Mouse (Mus musculus) frontal cortex, postnatal 14 days (tissue): ENCODE data around the gene Arf3.
"Not testable (repeated sequence)": the region's sequence is repeated elsewhere in the genome, so short reads cannot be mapped to it uniquely, and the experiment has no call there.

Source experiments
- DNase-seq, 2 experiments: peaks; one replicate each; pipeline ENCODE4 v3.0.0; 2022; ENCODE audit warnings: low spot score in 2 of 2

Gene Arf3

GRCm38 (mm10) chr15:98762670-98763529 lies at the start of gene Arf3:
Gene Arf3, minus strand, starts transcription at chr15:98763214.
- DNase-seq, result peak; percentile 93 to 96

- DNase-seq, result not testable (repeated sequence)
Observed at GRCm38 (mm10) chr15:98810212-98810611, 47.2 kb upstream of the Arf3 start.

GRCm38 (mm10) chr15:98809390-98809789 lies 46.4 kb upstream of the Arf3 start, which contains the start of gene Ddn:
Gene Ddn, minus strand, starts transcription at chr15:98809490.
- no peak for DNase-seq

- DNase-seq, result peak; percentile 76 to 84
Observed at GRCm38 (mm10) chr15:98808651-98809134, 45.7 kb upstream of the Arf3 start.

- peak; percentile 72 to 80 for DNase-seq
Observed at GRCm38 (mm10) chr15:98807895-98808650, 45.1 kb upstream of the Arf3 start.

GRCm38 (mm10) chr15:98806809-98807770 lies 44.1 kb upstream of the Arf3 start:
- no peak for DNase-seq

GRCm38 (mm10) chr15:98806071-98806808 lies 43.2 kb upstream of the Arf3 start:
- DNase-seq, result no peak

GRCm38 (mm10) chr15:98805324-98806040 lies 42.5 kb upstream of the Arf3 start:
- peak in 1 of 2 experiments; percentile 73 for DNase-seq

- DNase-seq, result peak; percentile 78 to 91
Observed at GRCm38 (mm10) chr15:98804054-98804453, 41.0 kb upstream of the Arf3 start.

- DNase-seq, result no peak
Observed at GRCm38 (mm10) chr15:98802926-98803325, 39.9 kb upstream of the Arf3 start.

- peak in 1 of 2 experiments; percentile 79 for DNase-seq
Observed at GRCm38 (mm10) chr15:98799396-98799795, 36.4 kb upstream of the Arf3 start.

- no peak for DNase-seq
Observed at GRCm38 (mm10) chr15:98798903-98799302, 35.9 kb upstream of the Arf3 start.

- DNase-seq, result no peak
Observed at GRCm38 (mm10) chr15:98797835-98798492, 35.0 kb upstream of the Arf3 start.

- no peak for DNase-seq
Observed at GRCm38 (mm10) chr15:98796803-98797595, 34.0 kb upstream of the Arf3 start.

GRCm38 (mm10) chr15:98793141-98793698 lies 30.2 kb upstream of the Arf3 start:
- DNase-seq, result no peak

- no peak for DNase-seq
Observed at GRCm38 (mm10) chr15:98792233-98793020, 29.4 kb upstream of the Arf3 start.

GRCm38 (mm10) chr15:98791771-98792170 lies 28.8 kb upstream of the Arf3 start:
- no peak for DNase-seq
